Mouse (Mus musculus) neural tube, embryonic 13.5 days (tissue): ENCODE results near the gene Pxn. TPM values are rescaled to one million over a fixed set of nuclear protein-coding genes. Genes with fewer than 3 reads are reported as not detected.
A peak's percentile ranks its signal among the peaks of the same experiment; 100 is the strongest.
"Not testable (repeated sequence)": the region's sequence is repeated elsewhere in the genome, so short reads cannot be mapped to it uniquely, and the experiment has no call there.

Experiments
- ATAC-seq: fragments of 200-750 bp; cut with Nextera tagmentation; 2 replicates; pipeline ENCODE4 v1.8.0; 2017; ENCODE audit warnings: low read depth, mild to moderate bottlenecking, moderate TSS enrichment, moderate library complexity
- H3K27ac ChIP-seq: fragments of 300-500 bp; sonication (generic); replicated peaks from 2 replicates; pipeline ENCODE4 v1.5.1; 2015; ENCODE audit warnings: moderate library complexity, mild to moderate bottlenecking, inconsistent platforms
- H3K27me3 ChIP-seq: fragments of 300-500 bp; sonication (generic); 2 replicates; pipeline ENCODE4 v1.6.1; 2015; ENCODE audit warnings: mild to moderate bottlenecking, inconsistent platforms
- H3K36me3 ChIP-seq: fragments of 300-500 bp; sonication (generic); 2 replicates; pipeline ENCODE4 v1.6.1; 2015; ENCODE audit warnings: mild to moderate bottlenecking, inconsistent platforms
- H3K4me1 ChIP-seq: fragments of 300-500 bp; sonication (generic); replicated peaks from 2 replicates; pipeline ENCODE4 v1.6.1; 2015; ENCODE audit warnings: inconsistent platforms
- H3K4me2 ChIP-seq: fragments of 300-500 bp; sonication (generic); 2 replicates; pipeline ENCODE4 v1.6.1; 2015; ENCODE audit warnings: inconsistent platforms, mild to moderate bottlenecking, moderate library complexity
- H3K4me3 ChIP-seq: fragments of 300-500 bp; sonication (generic); 2 replicates; pipeline ENCODE4 v1.5.1; 2015; ENCODE audit warnings: mild to moderate bottlenecking, inconsistent platforms
- H3K9ac ChIP-seq: fragments of 300-500 bp; sonication (generic); 2 replicates; pipeline ENCODE4 v1.6.1; 2015; ENCODE audit warnings: moderate library complexity, mild to moderate bottlenecking, inconsistent platforms
- H3K9me3 ChIP-seq: fragments of 300-500 bp; sonication (generic); 2 replicates; pipeline ENCODE4 v1.6.1; 2016; ENCODE audit warnings: inconsistent platforms
- WGBS: fragments of 180-500 bp; shearing (Covaris S2); methylation state at CpG from one replicate; pipeline ENCODE4 v1.1.7; 2015; 5-methylcytosine and 5-hydroxymethylcytosine counted together
- polyA plus RNA-seq: library from polyadenylated mRNA; unstranded; fragments of >200 nt; fragmentation: Nextera tagmentation; extraction: Ambion mirVana; gene quantifications from 2 replicates; pipeline ENCODE4 v1.2.1, GENCODE M21; 2015

Pxn gene
- polyA plus RNA-seq, 1 experiment from 2014 or later = 26.5 TPM

GRCm38 (mm10) chr5:115488841-115489698, 17.4 kb upstream of the Pxn start:
- H3K4me2 ChIP-seq = peak overlapping the region; percentile 79
- under 1% methylated on average over 39 of the region's 39 CpGs for WGBS
- no peaks in the 10 kb centered on the region for H3K36me3 ChIP-seq
- H3K27ac ChIP-seq = peak overlapping the region; percentile 100
- peaks cover 28% of the 10 kb centered on the region for H3K4me1 ChIP-seq
- peak; percentile 78 for ATAC-seq
- peak overlapping the region; percentile 88 for H3K9ac ChIP-seq
- H3K4me3 ChIP-seq = peak overlapping the region; percentile 38
- H3K9me3 ChIP-seq = no peaks in the 10 kb centered on the region
- no peaks in the 10 kb centered on the region for H3K27me3 ChIP-seq

- under 1% methylated on average over 50 of the region's 50 CpGs for WGBS
Observed at GRCm38 (mm10) chr5:115489699-115490637, 16.5 kb upstream of the Pxn start.

GRCm38 (mm10) chr5:115490638-115491000, 15.9 kb upstream of the Pxn start:
- Histone ChIP-seq H3K4me2 (peak overlapping the region; percentile 79), H3K9ac (0 out of 2 replicates have a peak overlapping the region, but pooled peaks have one; percentile 48), H3K4me3 (0 out of 2 replicates have a peak overlapping the region, but pooled peaks have one; percentile 38), H3K27ac (peak overlapping the region; percentile 100), H3K27me3 (no peaks in the 10 kb centered on the region), H3K4me1 (peaks cover 23% of the 10 kb centered on the region), H3K36me3 (no peaks in the 10 kb centered on the region), H3K9me3 (no peaks in the 10 kb centered on the region)
- 8% methylated on average over 8 of the region's 8 CpGs for WGBS
- no peak for ATAC-seq

More at GRCm38 (mm10) chr5:115489699-115490637, 16.5 kb upstream of the Pxn start:
- Histone ChIP-seq H3K27me3 (no peaks in the 10 kb centered on the region), H3K4me2 (peak overlapping the region; percentile 79), H3K27ac (peak overlapping the region; percentile 100), H3K4me3 (peak overlapping the region; percentile 38), H3K9ac (peak overlapping the region; percentile 88), H3K4me1 (peaks cover 24% of the 10 kb centered on the region), H3K36me3 (no peaks in the 10 kb centered on the region), H3K9me3 (no peaks in the 10 kb centered on the region)
- ATAC-seq = peak; percentile 87

GRCm38 (mm10) chr5:115491076-115491475, 15.4 kb upstream of the Pxn start:
- Histone ChIP-seq H3K4me2 (peak overlapping the region; percentile 79), H3K9ac (no peak overlapping the region), H3K4me3 (no peak overlapping the region), H3K4me1 (peaks cover 23% of the 10 kb centered on the region), H3K36me3 (no peaks in the 10 kb centered on the region), H3K27me3 (no peaks in the 10 kb centered on the region), H3K9me3 (no peaks in the 10 kb centered on the region), H3K27ac (peak overlapping the region; percentile 100)
- WGBS = 27% methylated on average over 5 of the region's 5 CpGs
- ATAC-seq = no peak

- no peaks in the 10 kb centered on the region for H3K9me3 ChIP-seq
- no peaks in the 10 kb centered on the region for H3K27me3 ChIP-seq
- no peak for ATAC-seq
- H3K27ac ChIP-seq = no peak overlapping the region; the same call in 1 of the 2 replicates
- H3K36me3 ChIP-seq = no peaks in the 10 kb centered on the region
- peak overlapping the region; percentile 57 for H3K4me2 ChIP-seq
- H3K9ac ChIP-seq = peak overlapping the region; percentile 55
- H3K4me1 ChIP-seq = peaks cover 23% of the 10 kb centered on the region
- WGBS = 3% methylated on average over 28 of the region's 28 CpGs
- peak overlapping the region; percentile 22 for H3K4me3 ChIP-seq
Observed at GRCm38 (mm10) chr5:115491771-115492322, 14.6 kb upstream of the Pxn start.

- no peak overlapping the region for H3K4me2 ChIP-seq
- H3K9me3 ChIP-seq = no peaks in the 10 kb centered on the region
- no peak for ATAC-seq
- no peaks in the 10 kb centered on the region for H3K36me3 ChIP-seq
- no peak overlapping the region for H3K4me3 ChIP-seq
- 74% methylated on average over 6 of the region's 6 CpGs for WGBS
- no peaks in the 10 kb centered on the region for H3K27me3 ChIP-seq
- H3K27ac ChIP-seq = no peak overlapping the region
- no peak overlapping the region for H3K9ac ChIP-seq
- H3K4me1 ChIP-seq = peaks cover 23% of the 10 kb centered on the region
Observed at GRCm38 (mm10) chr5:115492711-115493335, 13.7 kb upstream of the Pxn start.

GRCm38 (mm10) chr5:115493441-115493840, 13.0 kb upstream of the Pxn start:
- Histone ChIP-seq H3K36me3 (no peaks in the 10 kb centered on the region), H3K9me3 (no peaks in the 10 kb centered on the region), H3K27ac (0 out of 2 replicates have a peak overlapping the region, but pooled peaks have one; percentile 29), H3K27me3 (no peaks in the 10 kb centered on the region), H3K4me1 (peaks cover 23% of the 10 kb centered on the region), H3K4me2 (no peak overlapping the region), H3K4me3 (no peak overlapping the region), H3K9ac (no peak overlapping the region)
- no peak for ATAC-seq
- 64% methylated on average over 5 of the region's 5 CpGs for WGBS

GRCm38 (mm10) chr5:115495618-115496017, 10.9 kb upstream of the Pxn start:
- H3K27me3 ChIP-seq, H3K9me3 ChIP-seq, ATAC-seq, H3K4me2 ChIP-seq, H3K27ac ChIP-seq, H3K9ac ChIP-seq, H3K36me3 ChIP-seq, H3K4me3 ChIP-seq: not testable (repeated sequence)
- peaks cover 17% of the 10 kb centered on the region for H3K4me1 ChIP-seq
- WGBS = 76% methylated on average over 3 of the region's 3 CpGs

GRCm38 (mm10) chr5:115497033-115497432, 9.4 kb upstream of the Pxn start:
- ATAC-seq = no peak
- H3K27me3 ChIP-seq = no peaks in the 10 kb centered on the region

GRCm38 (mm10) chr5:115498307-115499240, 7.9 kb upstream of the Pxn start:
- Histone ChIP-seq H3K27me3 (no peaks in the 10 kb centered on the region), H3K9ac (no peak overlapping the region), H3K36me3 (no peaks in the 10 kb centered on the region), H3K27ac (no peak overlapping the region), H3K4me3 (no peak overlapping the region), H3K4me2 (no peak overlapping the region), H3K4me1 (no peaks in the 10 kb centered on the region), H3K9me3 (no peaks in the 10 kb centered on the region)
- 57% methylated on average over 9 of the region's 9 CpGs for WGBS
- no peak for ATAC-seq

More at GRCm38 (mm10) chr5:115497033-115497432, 9.4 kb upstream of the Pxn start:
- Histone ChIP-seq H3K4me2 (no peak overlapping the region), H3K36me3 (no peaks in the 10 kb centered on the region), H3K27ac (no peak overlapping the region), H3K9me3 (no peaks in the 10 kb centered on the region), H3K9ac (no peak overlapping the region), H3K4me1 (peaks cover 3% of the 10 kb centered on the region), H3K4me3 (no peak overlapping the region)
- WGBS = 78% methylated on average over 7 of the region's 7 CpGs
